Mouse (Mus musculus): ENCODE measurements at regions not wholly inside any gene's neighbourhood (a gene's known extent, or its start where the extent isn't known, plus 50 kb on each side); places are given as distances from the start of the nearest gene placed in this dataset.
"Not testable (repeated sequence)": the region's sequence is repeated elsewhere in the genome, so short reads cannot be mapped to it uniquely, and the experiment has no call there.

- H3K4me1 ChIP-seq (replicated peaks): no peaks in the 10 kb centered on the region
- ATAC-seq (ENCODE audit: low FRiP score): no peak
These were observed 393.2 kb downstream of the Pid1 start for GRCm38 (mm10) chr1:83970641-83971285.

DNA sequence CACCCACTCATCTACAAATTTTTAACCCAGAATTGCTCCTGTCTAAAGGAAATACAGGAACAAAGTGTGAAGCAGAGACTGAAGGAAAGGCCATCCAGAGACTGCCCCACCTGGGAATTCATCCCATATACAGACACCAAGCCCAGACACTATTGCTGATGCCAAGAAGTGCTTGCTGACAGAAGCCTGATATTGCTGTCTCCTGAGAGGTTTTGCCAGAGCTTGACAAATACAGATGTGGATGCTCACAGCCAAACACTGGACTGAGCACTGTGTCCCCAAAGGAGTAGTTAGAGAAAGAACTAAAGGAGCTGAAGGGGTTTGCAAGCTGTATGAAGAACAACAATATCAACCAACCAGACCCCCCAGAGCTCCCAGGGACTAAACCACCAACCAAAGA is 399.3 kb downstream of the Pid1 start:
- H3K4me3 ChIP-seq; H3K4me1 ChIP-seq (replicated peaks); H3K9me3 ChIP-seq; H3K27me3 ChIP-seq; H3K27ac ChIP-seq; H3K4me2 ChIP-seq; H3K9ac ChIP-seq; H3K36me3 ChIP-seq; ATAC-seq (ENCODE audit: low FRiP score): not testable (repeated sequence)

More at GRCm38 (mm10) chr1:83970641-83971285, 393.2 kb downstream of the Pid1 start:
- H3K4me2 ChIP-seq: no peak overlapping the region
- no peaks in the 10 kb centered on the region for H3K27me3 ChIP-seq
- no peak overlapping the region for H3K9ac ChIP-seq
- no peaks in the 10 kb centered on the region for H3K9me3 ChIP-seq
- H3K4me3 ChIP-seq: no peak overlapping the region
- H3K27ac ChIP-seq: 0 out of 2 replicates have a peak overlapping the region, but pooled peaks have one; percentile 23
- H3K36me3 ChIP-seq: no peaks in the 10 kb centered on the region
- 50% methylated on average over 8 of the region's 8 CpGs for WGBS

GRCm38 (mm10) chr1:83961761-83962160 is 402.2 kb downstream of the Pid1 start:
- no peaks in the 10 kb centered on the region for H3K27me3 ChIP-seq
- H3K4me3 ChIP-seq: no peak overlapping the region
- no peak for ATAC-seq (ENCODE audit: low FRiP score)
- no peaks in the 10 kb centered on the region for H3K9me3 ChIP-seq
- H3K36me3 ChIP-seq: no peaks in the 10 kb centered on the region
- no peaks in the 10 kb centered on the region for H3K4me1 ChIP-seq (replicated peaks)
- no peak overlapping the region for H3K9ac ChIP-seq
- 89% methylated on average over 2 of the region's 2 CpGs for WGBS
- no peak overlapping the region for H3K27ac ChIP-seq
- H3K4me2 ChIP-seq: no peak overlapping the region

GRCm38 (mm10) chr1:83959756-83960155 is 404.2 kb downstream of the Pid1 start:
- Histone ChIP-seq H3K4me2 (no peak overlapping the region), H3K4me3 (no peak overlapping the region), H3K9me3 (no peaks in the 10 kb centered on the region), H3K4me1 (replicated peaks) (no peaks in the 10 kb centered on the region), H3K36me3 (no peaks in the 10 kb centered on the region), H3K9ac (no peak overlapping the region), H3K27ac (no peak overlapping the region), H3K27me3 (no peaks in the 10 kb centered on the region)
- ATAC-seq (ENCODE audit: low FRiP score): no peak
- WGBS: 81% methylated on average over 4 of the region's 4 CpGs

- WGBS: 84% methylated on average over 2 of the region's 2 CpGs
- H3K4me2 ChIP-seq: no peak overlapping the region
- no peaks in the 10 kb centered on the region for H3K27me3 ChIP-seq
- no peak overlapping the region for H3K9ac ChIP-seq
- H3K27ac ChIP-seq: no peak overlapping the region
- H3K4me3 ChIP-seq: no peak overlapping the region
- no peak for ATAC-seq (ENCODE audit: low FRiP score)
- no peaks in the 10 kb centered on the region for H3K4me1 ChIP-seq (replicated peaks)
- H3K9me3 ChIP-seq: no peaks in the 10 kb centered on the region
- no peaks in the 10 kb centered on the region for H3K36me3 ChIP-seq
These were observed 441.1 kb downstream of the Pid1 start for GRCm38 (mm10) chr1:83922900-83923299.

DNA sequence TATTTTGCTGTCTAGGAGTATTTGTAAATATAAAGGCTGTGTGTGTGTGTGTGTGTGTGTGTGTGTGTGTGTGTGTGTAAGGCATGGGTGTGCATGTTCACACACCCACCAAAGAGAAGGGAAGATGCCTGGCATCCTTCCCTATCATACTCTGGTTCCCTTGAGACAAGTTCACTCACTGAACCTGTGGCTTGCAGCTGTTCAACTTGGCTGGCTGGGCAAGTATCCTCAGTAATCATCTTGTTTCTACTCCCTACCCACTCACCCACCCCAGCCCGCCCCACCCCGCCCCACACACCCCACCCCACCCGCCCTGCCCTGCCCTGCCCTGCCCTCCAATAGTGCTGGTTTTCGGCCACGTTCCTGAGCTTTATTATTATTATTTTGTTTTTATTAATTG is 448.5 kb downstream of the Pid1 start:
- Histone ChIP-seq H3K4me3 (no peak overlapping the region), H3K9me3 (no peaks in the 10 kb centered on the region), H3K9ac (no peak overlapping the region), H3K27ac (no peak overlapping the region), H3K27me3 (no peaks in the 10 kb centered on the region), H3K4me2 (no peak overlapping the region), H3K36me3 (no peaks in the 10 kb centered on the region), H3K4me1 (replicated peaks) (no peaks in the 10 kb centered on the region)
- ATAC-seq (ENCODE audit: low FRiP score): no peak
- whole genome bisulfite sequencing: 84% methylated on average over 5 of the region's 5 CpGs

GRCm38 (mm10) chr1:83907347-83907746 is 456.6 kb downstream of the Pid1 start:
- H3K27me3 ChIP-seq: no peaks in the 10 kb centered on the region
- H3K36me3 ChIP-seq: no peaks in the 10 kb centered on the region

DNA sequence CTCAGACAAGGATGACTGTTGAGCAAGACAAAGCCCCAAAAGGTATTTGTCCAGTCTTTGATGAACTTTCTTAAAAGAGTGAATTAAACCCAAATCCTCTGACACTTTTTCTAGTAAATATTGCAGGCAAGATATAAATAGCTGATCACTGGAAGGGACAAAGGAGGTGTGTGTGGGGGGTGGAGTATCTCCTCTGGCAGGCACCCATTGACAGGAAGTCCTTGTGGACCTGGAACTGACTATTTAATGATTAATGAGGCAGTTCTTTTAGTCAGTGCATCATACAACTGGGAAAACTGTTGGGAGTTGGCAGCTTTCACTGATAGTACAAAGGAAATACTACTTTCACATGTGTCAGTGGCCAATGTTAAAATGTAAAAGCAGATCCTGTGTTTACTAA is 457.1 kb downstream of the Pid1 start:
- no peaks in the 10 kb centered on the region for H3K9me3 ChIP-seq
- no peak for ATAC-seq (ENCODE audit: low FRiP score)
- H3K4me2 ChIP-seq: no peak overlapping the region
- H3K4me3 ChIP-seq: no peak overlapping the region
- no peak overlapping the region for H3K9ac ChIP-seq
- H3K36me3 ChIP-seq: no peaks in the 10 kb centered on the region
- peaks cover 8% of the 10 kb centered on the region for H3K4me1 ChIP-seq (replicated peaks)
- no peak overlapping the region for H3K27ac ChIP-seq
- H3K27me3 ChIP-seq: no peaks in the 10 kb centered on the region

More at GRCm38 (mm10) chr1:83907347-83907746, 456.6 kb downstream of the Pid1 start:
- 0 out of 2 replicates have a peak overlapping the region, but pooled peaks have one; percentile 23 for H3K27ac ChIP-seq
- H3K9me3 ChIP-seq: no peaks in the 10 kb centered on the region
- H3K4me3 ChIP-seq: no peak overlapping the region
- H3K4me2 ChIP-seq: no peak overlapping the region
- no peak for ATAC-seq (ENCODE audit: low FRiP score)
- 53% methylated on average over 3 of the region's 3 CpGs for WGBS
- H3K9ac ChIP-seq: no peak overlapping the region
- peaks cover 8% of the 10 kb centered on the region for H3K4me1 ChIP-seq (replicated peaks)

DNA sequence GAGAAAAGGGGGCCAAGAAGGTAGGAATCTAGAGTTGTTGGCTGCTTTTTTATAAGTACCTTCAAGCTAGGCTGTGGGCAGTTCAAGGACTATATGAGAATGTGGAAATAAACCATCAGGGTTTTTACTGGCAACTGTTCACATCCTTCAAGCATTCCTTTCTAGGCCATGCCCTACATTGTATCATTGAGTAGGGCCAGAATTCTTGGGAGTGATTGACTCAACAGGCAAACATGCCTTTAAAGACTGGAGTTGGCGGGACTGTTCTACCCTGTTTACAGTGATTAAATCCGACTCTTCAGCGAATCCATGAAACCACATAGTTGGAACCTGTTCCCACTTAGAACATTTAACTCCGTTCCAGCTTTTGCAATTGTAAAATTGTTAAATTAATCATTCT is 463.8 kb downstream of the Pid1 start:
- no peak for ATAC-seq (ENCODE audit: low FRiP score)
- H3K27me3 ChIP-seq: no peaks in the 10 kb centered on the region
- H3K27ac ChIP-seq: no peak overlapping the region
- whole genome bisulfite sequencing: 87% methylated on average over 4 of the region's 4 CpGs
- H3K4me2 ChIP-seq: no peak overlapping the region
- no peaks in the 10 kb centered on the region for H3K36me3 ChIP-seq
- H3K4me3 ChIP-seq: no peak overlapping the region
- H3K4me1 ChIP-seq (replicated peaks): 0 out of 2 replicates have a peak, but pooled peaks cover 5% of the 10 kb centered on the region
- no peak overlapping the region for H3K9ac ChIP-seq
- no peaks in the 10 kb centered on the region for H3K9me3 ChIP-seq

- 0 out of 2 replicates have a peak, but pooled peaks cover 5% of the 10 kb centered on the region for H3K4me1 ChIP-seq (replicated peaks)
- H3K36me3 ChIP-seq: no peaks in the 10 kb centered on the region
- H3K27me3 ChIP-seq: no peaks in the 10 kb centered on the region
- no peak overlapping the region for H3K4me3 ChIP-seq
- no peaks in the 10 kb centered on the region for H3K9me3 ChIP-seq
- H3K27ac ChIP-seq: no peak overlapping the region
- no peak overlapping the region for H3K9ac ChIP-seq
- 40% methylated on average over 5 of the region's 5 CpGs for WGBS
- ATAC-seq (ENCODE audit: low FRiP score): no peak
- H3K4me2 ChIP-seq: no peak overlapping the region
These were observed 467.3 kb downstream of the Pid1 start for GRCm38 (mm10) chr1:83896650-83897049.

- Histone ChIP-seq H3K4me2 (no peak overlapping the region), H3K9ac (no peak overlapping the region), H3K36me3 (no peaks in the 10 kb centered on the region), H3K4me1 (replicated peaks) (peaks cover 6% of the 10 kb centered on the region; the same call in 1 of the 2 replicates), H3K27ac (peak overlapping the region; percentile 75), H3K4me3 (no peak overlapping the region), H3K9me3 (no peaks in the 10 kb centered on the region), H3K27me3 (no peaks in the 10 kb centered on the region)
- ATAC-seq (ENCODE audit: low FRiP score): peak; percentile 76
- WGBS: 30% methylated on average over 4 of the region's 4 CpGs
These were observed 471.1 kb upstream of the Sphkap start for GRCm38 (mm10) chr1:83879109-83879399.

DNA sequence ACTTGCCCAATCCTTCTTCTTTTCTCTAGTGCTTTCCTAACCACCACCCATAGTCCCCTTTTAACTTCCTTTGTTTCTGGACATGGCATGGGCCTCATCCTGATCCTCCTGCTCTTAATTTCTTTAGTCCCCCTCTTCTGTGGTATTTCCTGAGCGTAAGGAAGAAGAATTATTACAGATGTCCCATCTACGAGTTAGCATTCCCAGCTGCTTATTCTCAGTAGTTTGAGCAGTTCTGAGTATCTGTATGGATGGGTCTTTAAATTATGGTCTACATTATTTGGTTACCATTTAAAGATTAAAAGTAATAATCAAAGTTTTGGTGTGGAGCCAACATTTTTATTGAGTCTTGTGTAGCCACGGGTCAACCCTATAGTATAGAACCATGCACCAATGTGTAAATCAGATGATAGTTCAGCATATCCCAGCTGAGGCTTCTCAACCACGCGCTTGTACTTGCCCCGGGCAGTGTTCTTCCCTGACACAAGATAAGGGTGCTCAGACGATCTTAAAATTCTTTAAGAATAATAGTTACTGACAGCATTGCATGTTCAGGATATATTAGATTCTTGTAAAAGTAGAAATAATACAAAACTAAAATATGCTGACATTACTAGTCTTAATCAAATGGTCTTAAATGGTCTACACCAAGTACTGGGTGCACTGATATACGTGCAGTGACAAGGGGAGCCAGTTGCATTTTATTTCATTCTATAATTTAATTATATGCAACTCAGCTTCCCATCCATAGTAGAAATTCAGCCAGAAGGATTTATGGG is 470.5 kb upstream of the Sphkap start:
- ATAC-seq (ENCODE audit: low FRiP score): peak; percentile 58; the same call in 1 of the 2 replicates
- 64% methylated on average over 8 of the region's 8 CpGs for WGBS
- H3K9me3 ChIP-seq: no peaks in the 10 kb centered on the region

More for the DNA sequence above, 470.5 kb upstream of the Sphkap start:
- H3K4me3 ChIP-seq: no peak overlapping the region
- no peaks in the 10 kb centered on the region for H3K27me3 ChIP-seq
- peaks cover 6% of the 10 kb centered on the region; the same call in 1 of the 2 replicates for H3K4me1 ChIP-seq (replicated peaks)
- H3K36me3 ChIP-seq: no peaks in the 10 kb centered on the region
- peak overlapping the region; percentile 75 for H3K27ac ChIP-seq
- no peak overlapping the region for H3K4me2 ChIP-seq
- no peak overlapping the region for H3K9ac ChIP-seq

Data from hindbrain, embryonic 13.5 days (tissue).